Mouse (Mus musculus) heart, embryonic 14.5 days (tissue): ENCODE measurements around the gene Ceacam3. TPM values are rescaled to one million over a fixed set of nuclear protein-coding genes. Genes with fewer than 3 reads are reported as not detected.
"Not testable (repeated sequence)": the region's sequence is repeated elsewhere in the genome, so short reads cannot be mapped to it uniquely, and the experiment has no call there.

Source experiments
- ATAC-seq: fragments of 200-750 bp; cut with Nextera tagmentation; 2 replicates; pipeline ENCODE4 v1.8.0; 2017; ENCODE audit warnings: low read depth, moderate TSS enrichment; ENCODE audit not compliant: insufficient number of reproducible peaks, insufficient read depth, low FRiP score
- H3K27ac ChIP-seq, 2 experiments: fragments of 200-500 bp in 1 of 2; fragments of 300-500 bp in 1 of 2; sonication (generic) in 1 of 2; replicated peaks in 1 of 2; 2 replicates each; pipeline ENCODE4 v1.5.1; 2012 to 2014; ENCODE audit warnings: low read depth in 2 of 2, low read length in 2 of 2, control low read depth in 1 of 2, mild to moderate bottlenecking in 1 of 2, mixed read lengths in 1 of 2; ENCODE audit not compliant: control insufficient read depth in 1 of 2, insufficient read depth in 1 of 2
- H3K27me3 ChIP-seq: fragments of 300-500 bp; sonication (generic); 2 replicates; pipeline ENCODE4 v1.6.1; 2014; ENCODE audit warnings: mild to moderate bottlenecking, low read length, control low read depth; ENCODE audit not compliant: control insufficient read depth, insufficient read depth
- H3K36me3 ChIP-seq: fragments of 300-500 bp; sonication (generic); 2 replicates; pipeline ENCODE4 v1.6.1; 2014; ENCODE audit warnings: mild to moderate bottlenecking, control low read depth, low read length, mixed read lengths; ENCODE audit not compliant: control insufficient read depth, insufficient read depth
- H3K4me1 ChIP-seq, 2 experiments: fragments of 200-500 bp in 1 of 2; fragments of 300-500 bp in 1 of 2; sonication (generic) in 1 of 2; 2 replicates each; pipeline ENCODE4 v1.6.1; 2012 to 2014; ENCODE audit warnings: low read length in 2 of 2, control low read depth in 1 of 2, mixed read lengths in 1 of 2; ENCODE audit not compliant: control insufficient read depth in 2 of 2, insufficient read depth in 2 of 2
- H3K4me2 ChIP-seq: fragments of 300-500 bp; sonication (generic); 2 replicates; pipeline ENCODE4 v1.6.1; 2014; ENCODE audit warnings: mild to moderate bottlenecking, low read length
- H3K4me3 ChIP-seq, 2 experiments: fragments of 200-500 bp in 1 of 2; fragments of 300-500 bp in 1 of 2; sonication (generic) in 1 of 2; 2 replicates each; pipeline ENCODE4 v1.5.1; 2012 to 2014; ENCODE audit warnings: low read length in 2 of 2, mild to moderate bottlenecking in 2 of 2, control low read depth in 1 of 2, low read depth in 1 of 2, moderate library complexity in 1 of 2; ENCODE audit not compliant: control insufficient read depth in 1 of 2, insufficient read depth in 1 of 2
- H3K9ac ChIP-seq: fragments of 300-500 bp; sonication (generic); 2 replicates; pipeline ENCODE4 v1.6.1; 2014; ENCODE audit warnings: mild to moderate bottlenecking, low read length
- H3K9me3 ChIP-seq: fragments of 300-500 bp; sonication (generic); 2 replicates; pipeline ENCODE4 v1.6.1; 2016; ENCODE audit warnings: low read length, control low read depth; ENCODE audit not compliant: control insufficient read depth
- WGBS: fragments of 180-500 bp; shearing (Covaris S2); extraction: QIAGEN DNeasy Blood & Tissue Kit; methylation state at CpG from one replicate; pipeline ENCODE4 v1.1.7; 2014; 5-methylcytosine and 5-hydroxymethylcytosine counted together
- polyA plus RNA-seq: library from polyadenylated mRNA; unstranded; fragments of >200 nt; fragmentation: Nextera tagmentation; extraction: Ambion mirVana; gene quantifications from 2 replicates; pipeline ENCODE4 v1.2.1, GENCODE M21; 2014

Ceacam3 gene
- not detected in 2 replicates for polyA plus RNA-seq

- no peak for ATAC-seq
- H3K36me3 ChIP-seq, result no peaks in the 10 kb centered on the region
- 84% methylated on average over 2 of the region's 2 CpGs for WGBS
- no peaks in the 10 kb centered on the region for H3K27me3 ChIP-seq
- H3K27ac ChIP-seq, result no peak within 1 kb of the TSS
- no peaks in the 10 kb centered on the region for H3K4me1 ChIP-seq
- no peaks in the 10 kb centered on the region for H3K9me3 ChIP-seq
- H3K4me3 ChIP-seq, result no peak within 1 kb of the TSS
- H3K4me2 ChIP-seq, result no peak within 1 kb of the TSS
- no peak within 1 kb of the TSS for H3K9ac ChIP-seq
Measured at GRCm38 (mm10) chr7:17149931-17150330, at the start of gene Ceacam3. Gene Ceacam3, plus strand, starts transcription at chr7:17150282.

DNA sequence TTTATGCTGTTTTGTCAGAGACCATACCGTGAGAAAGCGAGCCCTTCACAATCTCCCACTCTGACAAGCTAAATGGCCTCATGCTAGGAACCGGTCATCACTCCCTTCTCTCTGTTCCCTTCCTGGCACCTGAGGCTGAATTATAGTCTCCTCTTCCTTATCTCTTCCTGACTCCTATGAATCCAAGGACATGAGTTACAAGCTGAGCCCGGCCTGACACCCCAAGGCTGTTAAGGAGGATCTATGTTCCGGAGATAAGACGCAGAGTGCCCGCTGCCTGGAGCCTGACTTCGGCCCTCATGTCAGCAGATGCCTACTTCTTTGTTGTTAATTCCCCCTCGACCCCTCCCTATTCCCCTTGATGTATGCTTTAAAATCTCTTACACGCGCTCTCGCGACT is 48.5 kb upstream of the Ceacam3 start:
- not testable (repeated sequence) for H3K9me3 ChIP-seq, H3K27ac ChIP-seq, H3K4me3 ChIP-seq, H3K9ac ChIP-seq, H3K36me3 ChIP-seq, ATAC-seq, H3K4me1 ChIP-seq, H3K4me2 ChIP-seq, H3K27me3 ChIP-seq
- 86% methylated on average over 13 of the region's 13 CpGs for WGBS

GRCm38 (mm10) chr7:17135307-17135706 is 14.8 kb upstream of the Ceacam3 start:
- Histone ChIP-seq H3K27ac (no peak overlapping the region), H3K4me1 (no peaks in the 10 kb centered on the region), H3K9ac (no peak overlapping the region), H3K9me3 (peaks cover 3% of the 10 kb centered on the region; the same call in 1 of the 2 replicates), H3K36me3 (no peaks in the 10 kb centered on the region), H3K4me2 (no peak overlapping the region), H3K4me3 (no peak overlapping the region), H3K27me3 (no peaks in the 10 kb centered on the region)
- 68% methylated on average over 1 of the region's 1 CpGs for WGBS
- ATAC-seq, result no peak

GRCm38 (mm10) chr7:17155634-17156033 is 5.6 kb downstream of the Ceacam3 start:
- Histone ChIP-seq H3K36me3 (no peaks in the 10 kb centered on the region), H3K4me3 (no peak overlapping the region), H3K4me2 (no peak overlapping the region), H3K27me3 (no peaks in the 10 kb centered on the region), H3K4me1 (no peaks in the 10 kb centered on the region), H3K9me3 (no peaks in the 10 kb centered on the region), H3K27ac (no peak overlapping the region), H3K9ac (no peak overlapping the region)
- 22% methylated on average over 2 of the region's 2 CpGs for WGBS
- ATAC-seq, result no peak

GRCm38 (mm10) chr7:17156885-17157677 is 7.0 kb downstream of the Ceacam3 start:
- H3K36me3 ChIP-seq, result no peaks in the 10 kb centered on the region
- no peak overlapping the region for H3K9ac ChIP-seq
- no peaks in the 10 kb centered on the region for H3K4me1 ChIP-seq
- ATAC-seq, result no peak
- H3K4me3 ChIP-seq, result no peak overlapping the region
- H3K4me2 ChIP-seq, result no peak overlapping the region
- 56% methylated on average over 3 of the region's 3 CpGs for WGBS
- no peaks in the 10 kb centered on the region for H3K27me3 ChIP-seq
- no peaks in the 10 kb centered on the region for H3K9me3 ChIP-seq
- no peak overlapping the region for H3K27ac ChIP-seq

DNA sequence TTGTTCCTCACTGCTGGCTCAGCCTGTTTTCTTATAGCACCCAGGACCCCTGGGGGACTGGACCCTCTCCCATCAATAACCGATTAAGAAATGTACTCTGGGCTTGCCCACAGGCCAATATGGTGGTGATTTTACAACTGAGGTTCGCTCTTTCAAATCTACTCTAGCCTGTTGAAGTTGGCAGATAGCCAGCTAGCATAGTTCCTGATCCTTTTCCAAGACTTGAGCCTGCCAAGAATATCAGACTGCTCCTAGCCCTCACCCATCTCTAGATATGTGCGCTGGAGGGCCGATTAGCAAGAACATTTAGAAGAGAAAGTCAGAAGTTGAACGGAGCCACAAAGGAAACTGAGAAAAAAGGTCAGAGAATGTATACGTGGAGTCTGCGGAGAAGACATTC is 8.9 kb downstream of the Ceacam3 start:
- no peak overlapping the region for H3K4me2 ChIP-seq
- no peaks in the 10 kb centered on the region for H3K27me3 ChIP-seq
- H3K9ac ChIP-seq, result no peak overlapping the region
- WGBS, result 62% methylated on average over 7 of the region's 7 CpGs
- no peaks in the 10 kb centered on the region for H3K9me3 ChIP-seq
- H3K4me1 ChIP-seq, result no peaks in the 10 kb centered on the region
- ATAC-seq, result no peak
- no peaks in the 10 kb centered on the region for H3K36me3 ChIP-seq
- no peak overlapping the region for H3K27ac ChIP-seq
- H3K4me3 ChIP-seq, result no peak overlapping the region

DNA sequence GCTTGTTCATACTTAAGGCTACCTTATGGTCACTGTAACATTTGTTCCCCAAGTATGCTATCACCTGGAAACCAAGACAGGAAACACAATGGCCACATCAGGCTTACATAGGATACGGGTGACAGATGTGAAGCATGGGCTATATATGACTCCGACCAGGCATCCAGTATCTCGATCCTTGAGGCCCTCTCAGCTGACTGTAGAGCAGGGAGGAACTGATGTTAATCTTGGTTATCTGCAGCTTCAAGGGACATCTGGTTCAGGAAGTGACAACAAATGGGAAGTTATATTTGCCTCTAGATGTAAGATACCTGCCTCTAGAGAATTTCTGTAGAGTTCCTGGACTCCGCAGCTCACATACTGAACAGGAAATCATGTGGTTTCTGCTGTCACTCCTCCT is 21.7 kb downstream of the Ceacam3 start:
- Histone ChIP-seq H3K9ac (no peak overlapping the region), H3K4me3 (no peak overlapping the region), H3K4me1 (no peaks in the 10 kb centered on the region), H3K9me3 (no peaks in the 10 kb centered on the region), H3K4me2 (no peak overlapping the region), H3K27ac (no peak overlapping the region), H3K27me3 (no peaks in the 10 kb centered on the region), H3K36me3 (no peaks in the 10 kb centered on the region)
- ATAC-seq, result no peak
- WGBS, result 65% methylated on average over 4 of the region's 4 CpGs

DNA sequence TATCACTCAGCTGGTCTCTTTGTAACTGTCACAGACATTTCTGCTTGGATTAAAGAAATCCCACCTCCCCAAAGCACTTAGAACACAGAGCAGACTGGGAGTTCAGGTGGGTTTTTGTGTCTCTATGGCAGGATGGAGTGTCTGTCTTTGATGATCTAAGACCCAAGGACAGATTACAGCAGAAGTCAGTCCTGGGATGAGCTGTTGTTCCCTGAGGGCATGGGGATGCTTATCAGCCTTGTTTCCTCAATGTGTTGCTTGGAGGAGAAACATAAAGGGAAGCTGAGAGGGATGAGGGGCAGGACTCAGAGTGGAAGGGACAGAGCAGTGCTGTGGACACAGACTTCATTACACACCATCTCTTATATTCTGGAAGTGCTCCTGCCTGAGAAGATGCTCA is 53.1 kb downstream of the Ceacam3 start, which contains the start of gene Psg29:
Gene Psg29, plus strand, starts transcription at position 301 of the 400 bp plus-strand sequence.
- H3K36me3 ChIP-seq, result no peaks in the 10 kb centered on the region
- ATAC-seq, result no peak
- H3K4me3 ChIP-seq, result no peak within 1 kb of the TSS
- no peaks in the 10 kb centered on the region for H3K4me1 ChIP-seq
- no peak within 1 kb of the TSS for H3K27ac ChIP-seq
- peaks cover 27% of the 10 kb centered on the region; the same call in 1 of the 2 replicates for H3K9me3 ChIP-seq
- H3K4me2 ChIP-seq, result no peak within 1 kb of the TSS
- no peak within 1 kb of the TSS for H3K9ac ChIP-seq
- H3K27me3 ChIP-seq, result no peaks in the 10 kb centered on the region
